Mouse (Mus musculus): ENCODE measurements at regions not wholly inside any gene's neighbourhood (a gene's known extent, or its start where the extent isn't known, plus 50 kb on each side); places are given as distances from the start of the nearest gene placed in this dataset.

GRCm38 (mm10) chr9:16994169-16994568, 493.1 kb upstream of the Fat3 start:
- DNase-seq (ENCODE audit: low spot score in 2 of 2), result no peak

- DNase-seq (ENCODE audit: low spot score in 2 of 2), result peak; percentile 3
Measured at GRCm38 (mm10) chr9:16988114-16988513, 487.0 kb upstream of the Fat3 start.

GRCm38 (mm10) chr9:16977321-16977720, 476.2 kb upstream of the Fat3 start:
- no peak for DNase-seq (ENCODE audit: low spot score in 2 of 2)

- no peak for DNase-seq (ENCODE audit: low spot score in 2 of 2)
Measured at GRCm38 (mm10) chr9:16970373-16970772, 469.3 kb upstream of the Fat3 start.

GRCm38 (mm10) chr9:16933602-16934001, 432.5 kb upstream of the Fat3 start:
- DNase-seq (ENCODE audit: low spot score in 2 of 2), result no peak

- DNase-seq (ENCODE audit: low spot score in 2 of 2), result peak in 1 of 2 experiments; percentile 3
Measured at GRCm38 (mm10) chr9:16931586-16931985, 430.5 kb upstream of the Fat3 start.

- no peak for DNase-seq (ENCODE audit: low spot score in 2 of 2)
Measured at GRCm38 (mm10) chr9:16926315-16926984, 425.4 kb upstream of the Fat3 start.

GRCm38 (mm10) chr9:16925279-16925678, 424.2 kb upstream of the Fat3 start:
- DNase-seq (ENCODE audit: low spot score in 2 of 2), result no peak

GRCm38 (mm10) chr9:16906155-16906554, 405.1 kb upstream of the Fat3 start:
- DNase-seq (ENCODE audit: low spot score in 2 of 2), result no peak

GRCm38 (mm10) chr9:16899060-16899459, 398.0 kb upstream of the Fat3 start:
- DNase-seq (ENCODE audit: low spot score in 2 of 2), result no peak

- DNase-seq (ENCODE audit: low spot score in 2 of 2), result no peak
Measured at GRCm38 (mm10) chr9:16852458-16853026, 351.5 kb upstream of the Fat3 start.

GRCm38 (mm10) chr9:16808494-16808893, 307.4 kb upstream of the Fat3 start:
- DNase-seq (ENCODE audit: low spot score in 2 of 2), result no peak

GRCm38 (mm10) chr9:16772867-16773266, 271.8 kb upstream of the Fat3 start:
- no peak for DNase-seq (ENCODE audit: low spot score in 2 of 2)

- no peak for DNase-seq (ENCODE audit: low spot score in 2 of 2)
Measured at GRCm38 (mm10) chr9:16727653-16728052, 226.6 kb upstream of the Fat3 start.

- no peak for DNase-seq (ENCODE audit: low spot score in 2 of 2)
Measured at GRCm38 (mm10) chr9:16702431-16702830, 201.3 kb upstream of the Fat3 start.

- no peak for DNase-seq (ENCODE audit: low spot score in 2 of 2)
Measured at GRCm38 (mm10) chr9:16661527-16661926, 160.4 kb upstream of the Fat3 start.

GRCm38 (mm10) chr9:16660940-16661339, 159.9 kb upstream of the Fat3 start:
- no peak for DNase-seq (ENCODE audit: low spot score in 2 of 2)

Measured in frontal cortex, postnatal 14 days (tissue).